Mouse (Mus musculus) MN1 (cell line): ENCODE data around the gene Chrne.
A peak's percentile ranks its signal among the peaks of the same experiment; 100 is the strongest.

Experiments used
- DNase-seq: peaks from one replicate; pipeline ENCODE4 v3.0.0-alpha.2; 2016; ENCODE audit warnings: low spot score

Chrne gene

DNA sequence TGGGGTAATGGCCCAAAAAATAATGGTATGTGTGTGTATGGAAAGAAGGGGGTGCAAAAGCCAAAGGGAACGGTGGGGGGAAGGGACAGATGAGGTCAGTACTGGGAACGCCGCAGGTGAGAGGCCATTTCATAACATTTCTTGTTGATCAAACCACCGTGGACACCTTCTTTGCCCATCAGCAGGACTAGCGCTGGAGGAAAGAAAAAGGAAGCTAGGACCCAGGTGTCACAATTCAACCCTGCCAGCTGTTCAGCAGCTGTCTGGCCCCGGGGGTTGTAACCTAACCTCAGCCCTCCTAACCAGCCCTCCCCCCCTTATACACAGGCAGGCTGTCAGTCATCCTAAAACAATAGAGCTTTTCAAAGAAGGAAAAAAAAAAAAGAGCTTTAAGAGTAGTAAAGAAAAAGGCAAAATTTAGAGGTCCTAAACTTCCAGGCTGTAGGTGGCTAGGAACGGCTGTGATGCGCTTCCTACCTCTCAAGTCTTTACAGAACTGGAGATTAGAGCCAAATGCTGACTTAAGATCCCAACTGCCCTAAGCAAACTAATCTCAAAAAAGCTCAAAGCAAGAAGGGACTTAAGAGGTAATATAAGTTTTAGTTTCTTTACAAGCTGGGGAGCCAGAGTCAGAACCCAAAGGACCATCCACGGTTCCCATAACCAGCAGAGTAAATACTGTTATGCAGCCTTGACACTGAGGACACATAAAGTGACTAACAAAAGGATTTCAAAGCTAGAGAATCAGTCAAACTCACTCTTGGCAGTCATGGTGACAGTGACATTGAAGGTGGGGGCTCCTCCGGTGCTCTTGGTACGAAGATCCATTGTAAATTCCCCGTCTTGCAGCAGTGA, 33.2 kb upstream of the Chrne start:
- no peak for DNase-seq

DNA sequence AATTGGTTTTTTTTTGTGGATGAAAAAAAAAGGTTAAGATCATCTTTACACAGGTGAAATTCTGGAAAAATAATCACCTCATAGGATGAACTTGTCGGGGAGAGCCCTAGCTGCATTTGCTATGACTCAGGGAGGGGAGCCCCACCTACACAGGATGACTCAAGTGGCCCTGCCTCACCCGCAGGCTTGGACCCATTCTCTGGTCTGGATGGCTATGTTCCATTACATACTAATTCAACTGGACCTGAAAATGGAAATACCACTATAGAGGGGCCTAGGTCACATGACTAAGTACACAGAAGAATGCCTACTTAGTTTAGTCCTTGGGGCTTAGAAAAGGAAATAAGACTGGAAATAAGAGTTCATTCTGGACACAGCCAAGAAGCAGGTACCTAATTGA, 32.4 kb upstream of the Chrne start:
- DNase-seq: no peak

DNA sequence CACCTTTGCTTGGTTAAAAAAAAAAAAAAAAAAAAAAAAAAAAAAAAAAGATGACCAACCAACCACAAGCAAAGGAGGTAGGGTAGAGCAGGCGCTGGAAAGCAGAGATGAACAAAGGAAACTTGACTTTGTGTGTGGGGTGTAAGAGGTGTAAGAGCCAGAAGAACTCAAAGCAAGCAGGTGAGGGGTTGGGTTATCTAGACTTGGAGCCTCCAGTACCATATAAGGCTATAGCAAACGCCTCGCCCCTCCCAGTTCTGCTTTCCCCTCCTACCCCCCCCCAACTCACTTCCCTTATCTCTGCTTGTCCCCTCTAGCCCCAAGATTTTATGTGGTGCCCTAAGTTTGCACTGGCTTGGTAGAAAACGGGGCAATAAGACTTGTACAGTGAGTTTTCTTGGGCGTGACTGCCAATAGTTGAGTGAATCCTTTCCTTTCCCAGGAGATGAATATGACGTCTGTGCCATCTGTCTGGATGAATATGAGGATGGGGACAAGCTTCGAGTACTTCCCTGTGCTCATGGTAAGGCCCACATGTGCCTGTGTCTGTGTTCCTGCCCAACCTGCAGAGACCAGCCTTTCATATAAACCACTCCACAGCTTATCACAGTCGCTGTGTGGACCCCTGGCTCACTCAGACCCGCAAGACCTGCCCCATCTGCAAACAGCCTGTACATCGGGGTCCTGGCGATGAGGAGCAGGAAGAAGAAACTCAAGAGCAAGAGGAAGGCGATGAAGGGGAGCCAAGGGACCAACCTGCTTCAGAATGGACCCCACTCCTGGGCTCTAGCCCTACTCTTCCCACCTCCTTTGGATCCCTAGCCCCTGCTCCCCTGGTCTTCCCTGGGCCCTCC, 31.5 kb upstream of the Chrne start:
- no peak for DNase-seq

DNA sequence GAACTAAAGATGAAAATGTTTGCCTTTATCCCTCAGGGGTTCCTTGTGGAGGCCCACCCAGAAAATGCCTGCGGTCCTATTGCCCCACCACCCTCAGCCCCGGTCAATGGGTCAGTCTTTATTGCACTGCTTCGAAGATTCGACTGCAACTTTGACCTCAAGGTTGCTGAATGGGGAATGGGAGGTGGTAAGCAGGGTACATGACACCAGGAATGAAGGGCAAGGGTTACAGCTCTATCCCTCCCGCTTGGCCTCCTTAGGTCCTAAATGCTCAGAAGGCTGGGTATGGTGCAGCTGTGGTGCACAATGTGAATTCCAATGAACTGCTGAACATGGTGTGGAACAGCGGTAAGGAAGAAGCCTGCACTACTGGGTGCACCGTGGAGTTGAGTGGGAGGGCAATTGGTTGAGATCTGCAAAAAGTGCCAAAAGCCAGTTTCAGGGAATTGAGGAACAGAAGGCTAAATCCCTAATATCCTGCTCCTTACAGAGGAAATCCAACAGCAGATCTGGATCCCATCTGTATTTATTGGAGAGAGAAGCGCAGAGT, 30.2 kb upstream of the Chrne start:
- no peak for DNase-seq

DNA sequence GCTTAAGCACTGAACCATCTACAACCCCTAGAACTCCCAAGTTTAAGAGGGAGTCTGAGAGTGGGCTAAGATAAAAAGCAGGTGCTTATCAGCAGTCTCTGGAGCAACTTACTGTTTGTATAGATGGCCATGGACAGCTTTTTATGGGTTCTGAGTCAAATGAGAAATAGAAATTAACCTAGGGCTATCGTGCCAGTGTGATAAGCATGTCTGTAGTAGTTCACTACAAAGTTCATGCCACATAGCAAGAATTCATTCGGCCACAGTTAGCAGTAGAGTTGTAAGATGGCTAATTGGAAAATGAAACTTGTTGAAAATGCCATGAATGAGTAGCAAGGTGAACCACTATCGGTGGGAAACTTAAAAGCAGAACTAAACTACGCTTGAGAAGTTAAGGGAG, 29.5 kb upstream of the Chrne start:
- DNase-seq: no peak

DNA sequence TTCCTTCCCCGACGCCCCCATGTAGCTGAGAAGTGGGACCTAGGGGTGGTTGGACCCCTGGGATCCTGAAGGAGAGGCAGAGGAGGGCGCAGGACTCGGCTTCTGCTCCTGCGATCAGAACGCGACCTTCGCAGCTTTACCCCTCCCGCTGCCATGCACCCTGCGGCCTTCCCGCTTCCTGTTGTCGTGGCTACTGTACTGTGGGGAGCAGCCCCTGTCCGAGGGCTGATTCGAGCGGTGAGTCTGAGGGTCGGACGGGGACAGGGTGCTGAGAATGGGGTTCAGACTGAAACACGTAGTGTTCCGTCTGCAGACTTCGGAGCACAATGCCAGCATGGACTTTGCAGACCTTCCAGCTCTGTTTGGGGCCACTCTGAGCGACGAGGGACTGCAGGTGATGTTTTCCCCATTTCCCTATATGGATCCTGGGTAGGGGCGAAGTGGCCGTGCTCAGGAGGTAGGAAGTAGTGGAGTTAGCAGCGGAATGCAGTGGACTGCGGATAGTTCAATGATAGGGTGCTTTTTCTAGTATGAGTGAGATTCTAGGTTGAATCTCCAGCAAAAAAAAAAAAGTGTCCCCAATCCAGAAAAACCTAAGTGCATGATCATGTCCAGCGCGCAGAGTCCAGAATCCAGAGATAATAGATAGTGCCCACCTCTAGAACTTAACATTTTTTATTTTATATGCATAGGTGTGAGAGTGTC, 28.9 kb upstream of the Chrne start:
- no peak for DNase-seq

DNA sequence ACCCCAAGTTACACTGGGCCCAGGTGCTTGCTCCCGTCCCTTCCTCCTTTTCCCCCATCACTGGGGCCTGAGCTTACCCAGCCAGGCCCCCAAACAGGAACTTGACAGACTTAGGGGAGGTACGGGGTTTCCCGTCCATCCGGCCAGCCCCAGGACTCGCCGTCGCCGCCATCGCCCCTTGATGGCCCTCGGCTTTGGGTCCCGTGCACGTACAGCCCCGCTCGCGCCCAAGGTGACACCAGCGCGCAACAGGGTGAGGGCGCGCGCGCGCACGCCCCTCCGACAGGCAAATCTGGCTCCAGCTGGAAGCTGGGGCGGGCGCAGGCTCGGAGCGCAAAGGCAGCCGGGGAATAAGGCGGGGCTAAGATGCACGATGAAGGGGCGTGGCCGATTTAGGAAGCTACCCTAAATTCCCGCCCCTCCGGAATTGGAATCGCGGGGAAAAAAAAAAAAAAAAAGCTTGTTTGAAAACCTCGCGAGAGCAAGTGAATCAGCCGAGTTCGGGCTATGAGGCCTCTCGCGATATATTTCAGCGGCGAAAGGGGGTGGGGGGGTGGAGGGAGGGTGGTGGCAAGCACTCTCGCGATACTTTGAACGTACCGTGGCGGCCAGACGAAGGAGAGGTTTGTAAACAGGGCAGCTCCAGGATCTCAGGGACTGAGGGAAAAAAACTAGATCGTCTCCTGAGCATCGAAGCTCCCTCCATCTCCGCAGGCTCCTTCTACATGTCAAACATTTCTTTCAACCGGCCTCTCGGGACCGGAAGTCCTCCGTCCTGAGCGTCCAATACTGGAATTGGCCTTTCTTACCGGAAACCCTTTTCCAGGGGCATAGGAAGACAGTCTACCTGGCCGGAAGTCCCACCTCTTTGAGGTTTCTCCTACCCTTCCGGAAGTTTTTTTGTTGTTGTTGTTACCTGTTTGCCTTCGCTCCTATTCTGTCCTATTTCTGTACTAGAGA, 28.0 kb upstream of the Chrne start, which contains the start of the genes Rnf167 and Slc25a11:
Gene Rnf167 (plus strand): TSS at position 545 of the 960 bp plus-strand sequence.
Gene Slc25a11 (minus strand): TSS at position 789 of the 960 bp plus-strand sequence.
- DNase-seq: peak; percentile 99

DNA sequence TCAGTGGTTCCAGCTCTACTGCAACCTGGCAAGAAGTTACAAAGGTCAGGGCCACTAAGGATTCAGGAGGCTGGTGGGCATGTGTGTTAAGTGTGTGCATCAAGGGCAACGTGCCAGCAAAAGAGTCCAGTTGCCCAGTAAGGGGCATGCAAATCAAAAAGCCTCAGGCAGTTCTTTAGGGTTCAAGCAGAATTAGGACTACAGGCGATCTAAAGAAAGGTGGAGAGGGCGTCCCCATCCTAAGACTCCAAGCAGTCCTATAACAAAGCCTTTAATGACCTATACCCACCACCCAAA, 27.2 kb upstream of the Chrne start:
- DNase-seq: no peak

DNA sequence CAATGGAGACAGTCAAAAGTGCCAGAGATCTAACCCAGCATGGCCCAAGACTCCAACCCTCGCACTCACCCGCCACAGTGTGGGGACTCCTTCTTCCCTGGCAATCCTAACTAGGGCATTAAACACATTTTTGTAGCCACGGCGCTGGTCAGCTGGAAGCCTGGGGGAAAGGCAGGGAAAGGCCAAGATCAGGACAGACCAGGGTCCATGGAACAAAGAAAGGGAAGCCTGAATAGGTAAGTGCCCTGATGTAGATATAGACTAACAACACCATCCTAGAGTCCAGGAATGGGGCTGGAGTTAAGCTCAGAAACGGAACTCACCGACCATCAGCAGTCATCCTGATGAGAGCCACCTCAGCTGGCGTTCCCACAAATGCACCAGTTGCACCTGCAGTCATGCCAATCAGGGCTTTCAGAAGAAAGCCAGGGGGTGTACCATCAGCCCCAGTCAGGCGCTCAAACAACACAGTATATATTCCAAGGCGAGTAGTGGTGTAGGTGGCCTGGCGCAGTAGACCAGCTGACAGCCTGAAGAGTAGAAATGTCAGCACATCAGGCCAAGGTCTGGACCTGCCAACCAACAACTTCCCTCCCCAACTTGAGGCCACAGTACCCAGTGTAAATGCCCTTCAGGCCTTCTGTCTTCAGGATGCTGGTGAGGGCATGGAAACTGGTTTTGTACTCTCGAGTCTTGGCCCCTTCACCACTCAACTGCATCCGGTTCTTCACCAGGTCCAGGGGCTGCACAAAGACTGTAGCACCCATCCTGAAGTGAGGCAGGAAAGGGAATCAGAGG, 26.6 kb upstream of the Chrne start:
- DNase-seq: no peak

DNA sequence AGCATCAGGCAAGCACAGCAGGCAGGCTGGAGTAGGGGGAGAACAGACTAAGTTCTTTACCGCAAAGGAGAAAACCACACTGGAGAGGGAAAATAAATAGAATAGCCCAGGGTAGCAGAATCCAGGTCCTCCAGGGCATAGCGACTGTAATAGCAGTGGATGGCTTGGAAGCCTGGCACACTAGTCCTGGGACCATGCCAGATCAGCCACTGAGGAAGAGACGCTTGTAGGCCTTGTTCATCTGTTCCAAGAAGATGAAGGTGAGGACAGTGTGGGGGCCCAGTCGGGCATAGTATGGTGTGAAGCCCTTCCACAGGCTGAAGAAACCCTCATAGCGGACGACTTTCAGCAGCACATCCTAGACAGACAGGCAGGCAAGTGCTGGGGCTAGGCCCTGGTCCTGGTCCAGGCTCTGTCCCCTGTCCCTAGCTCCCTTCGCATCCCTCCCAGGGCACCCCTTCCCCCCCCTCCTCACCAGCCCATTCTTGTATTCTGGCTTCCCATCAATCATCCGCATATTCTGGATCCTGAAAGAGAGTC, 25.6 kb upstream of the Chrne start:
- no peak for DNase-seq

DNA sequence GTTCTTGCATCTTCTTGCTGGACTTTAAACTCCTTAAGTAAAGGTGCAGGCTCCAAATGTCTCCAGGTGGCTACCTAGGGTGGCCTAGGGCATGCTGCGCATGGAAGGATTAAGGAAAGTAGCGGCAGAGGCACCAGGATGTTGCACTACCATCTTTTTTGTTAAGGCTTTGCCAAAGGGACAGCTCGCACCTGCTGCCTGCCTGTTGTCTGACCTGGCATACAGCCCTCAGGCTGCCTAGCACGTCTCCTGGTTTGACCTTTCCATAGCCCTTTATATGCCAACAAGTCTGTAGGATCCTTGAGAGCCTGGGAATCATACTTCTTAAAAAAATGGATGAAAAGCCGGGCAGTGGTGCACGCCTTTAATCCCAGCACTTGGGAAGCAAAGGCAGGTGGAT, 24.0 kb upstream of the Chrne start:
- no peak for DNase-seq

DNA sequence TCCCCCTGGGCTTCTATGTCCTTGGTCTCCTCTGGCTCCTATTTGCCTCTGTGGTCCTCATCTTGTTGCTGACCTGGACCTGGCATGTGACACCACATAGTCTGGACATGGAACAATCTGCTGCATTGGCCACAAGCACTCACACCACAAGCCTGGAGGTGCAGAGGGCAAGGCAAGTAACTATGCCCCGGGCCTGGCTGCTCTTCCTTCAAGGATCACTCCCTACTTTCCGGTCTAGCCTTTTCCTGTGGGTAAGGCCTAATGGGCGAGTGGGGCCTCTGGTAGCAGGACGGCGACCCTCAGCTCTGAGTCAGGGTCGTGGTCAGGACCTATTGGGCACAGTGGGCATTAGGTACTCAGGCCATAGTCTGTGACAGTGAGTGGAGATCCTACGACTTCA, 22.2 kb upstream of the Chrne start:
- DNase-seq: no peak

DNA sequence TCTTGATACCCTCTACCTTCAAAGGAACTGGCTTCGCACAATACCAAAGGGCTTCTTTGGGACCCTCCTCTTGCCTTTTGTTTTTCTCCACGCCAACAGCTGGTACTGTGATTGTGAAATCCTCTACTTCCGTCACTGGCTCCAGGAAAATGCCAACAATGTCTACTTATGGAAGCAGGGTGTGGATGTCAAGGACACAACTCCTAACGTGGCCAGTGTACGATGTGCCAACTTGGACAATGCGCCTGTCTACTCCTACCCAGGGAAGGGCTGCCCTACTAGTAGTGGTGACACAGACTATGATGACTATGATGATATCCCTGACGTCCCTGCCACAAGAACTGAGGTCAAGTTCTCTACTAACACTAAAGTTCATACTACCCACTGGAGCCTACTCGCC, 21.0 kb upstream of the Chrne start:
- no peak for DNase-seq

DNA sequence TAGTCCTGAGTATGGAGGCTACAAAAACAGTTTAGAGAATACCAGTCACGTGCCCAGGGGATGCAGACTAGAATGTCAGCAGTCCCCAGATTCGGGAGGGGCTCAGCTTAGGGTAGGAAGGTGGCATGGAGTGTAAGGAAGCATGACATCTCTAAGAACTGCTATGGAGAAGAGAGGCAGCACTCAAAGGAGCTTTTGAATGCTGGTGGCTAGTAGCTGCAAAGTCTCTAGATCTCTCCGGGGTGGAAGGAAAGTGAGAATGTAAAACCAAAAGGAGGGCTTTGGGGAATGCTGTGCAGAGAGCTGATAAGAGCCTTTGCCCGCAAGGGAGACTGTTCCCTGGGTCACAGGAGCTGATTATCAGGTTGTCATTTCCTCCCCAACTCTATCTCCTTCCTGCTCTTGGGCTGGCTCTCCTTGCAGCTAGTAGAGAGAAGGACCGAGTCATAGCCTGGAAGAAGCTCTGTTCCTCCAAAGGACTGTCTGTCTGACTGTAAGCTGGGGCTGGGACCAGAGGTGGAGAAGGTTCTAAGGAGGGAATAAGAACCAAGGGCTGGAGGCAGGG, 19.8 kb upstream of the Chrne start, which contains the start of gene Gp1ba:
Gene Gp1ba (plus strand): TSS at position 409 of the 565 bp plus-strand sequence.
- no peak for DNase-seq

DNA sequence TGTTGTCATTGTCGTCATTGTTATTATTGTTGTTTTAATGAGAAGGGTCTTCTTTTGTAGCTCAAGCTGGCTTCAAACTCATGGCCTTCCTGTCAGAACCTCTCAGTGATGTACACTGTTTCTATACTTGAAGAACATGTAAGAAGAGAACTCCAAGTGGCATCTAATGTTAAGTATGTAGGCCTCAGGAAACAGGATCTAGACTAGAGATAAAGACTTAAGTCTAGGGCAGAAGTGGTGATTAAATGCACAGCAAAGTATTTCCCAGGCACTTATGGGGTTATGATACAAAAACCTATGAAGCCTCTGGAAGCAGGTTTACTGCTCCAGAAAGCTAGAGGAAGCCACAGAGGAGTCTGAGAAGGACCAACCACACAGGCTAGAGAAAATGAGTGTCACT, 19.3 kb upstream of the Chrne start:
- DNase-seq: no peak

DNA sequence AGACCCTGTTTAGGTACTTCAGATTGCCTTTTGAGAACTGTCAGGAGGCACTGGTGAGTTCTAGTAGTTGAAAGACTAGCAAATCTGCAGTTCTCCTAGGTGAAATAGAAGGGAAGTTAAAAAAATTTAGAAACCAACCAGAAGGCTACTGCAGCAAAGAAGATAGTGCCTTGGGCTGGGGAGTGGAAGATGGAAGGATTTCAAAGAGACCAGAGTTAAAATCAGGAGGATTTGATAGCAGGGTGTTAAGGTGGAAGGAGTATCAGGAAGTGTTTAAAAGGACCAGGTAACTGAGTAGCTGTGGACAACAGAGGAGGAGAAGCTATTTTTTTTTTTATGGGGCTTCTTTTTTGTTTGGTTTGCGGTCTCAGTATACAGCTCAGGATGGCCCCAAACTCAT, 18.7 kb upstream of the Chrne start:
- DNase-seq: no peak

DNA sequence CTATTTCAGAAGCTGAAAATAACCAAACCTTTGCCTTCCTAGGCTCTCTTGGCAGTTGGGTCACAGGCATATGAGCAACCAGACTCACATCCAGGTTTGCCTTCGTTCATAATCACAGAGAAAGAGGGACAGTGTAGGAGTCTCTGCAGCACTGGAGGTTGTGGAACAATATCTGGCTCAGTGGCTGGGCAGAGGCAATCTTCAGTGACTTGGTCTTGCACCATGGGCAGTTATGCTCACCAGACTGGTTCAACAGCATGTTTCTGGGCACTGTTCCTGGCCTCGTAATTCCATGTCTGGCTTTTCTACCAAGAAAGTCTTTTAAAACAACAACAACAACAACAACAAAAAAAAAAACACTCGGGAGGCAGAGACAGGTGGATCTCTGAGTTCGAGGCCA, 16.6 kb upstream of the Chrne start:
- DNase-seq: no peak

DNA sequence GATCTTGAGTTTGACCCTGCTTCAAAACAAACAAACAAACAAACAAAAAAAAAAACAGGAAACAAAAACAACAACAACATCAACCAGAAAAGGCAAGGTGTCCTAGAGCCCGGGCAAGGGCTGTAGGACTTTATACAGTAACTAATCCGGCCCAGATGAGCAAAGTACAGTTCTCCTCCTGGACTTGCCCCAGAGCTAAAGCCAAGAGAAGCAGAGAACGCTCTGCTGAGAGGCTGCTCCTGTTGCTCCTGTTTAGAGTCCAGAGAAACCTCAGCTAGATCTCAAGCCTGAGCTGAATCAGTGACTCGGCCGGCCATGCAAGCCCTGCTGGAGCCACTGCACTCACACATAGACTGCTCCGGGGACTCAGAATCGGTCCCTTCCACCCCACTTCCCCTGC, 11.1 kb upstream of the Chrne start:
- DNase-seq: no peak

DNA sequence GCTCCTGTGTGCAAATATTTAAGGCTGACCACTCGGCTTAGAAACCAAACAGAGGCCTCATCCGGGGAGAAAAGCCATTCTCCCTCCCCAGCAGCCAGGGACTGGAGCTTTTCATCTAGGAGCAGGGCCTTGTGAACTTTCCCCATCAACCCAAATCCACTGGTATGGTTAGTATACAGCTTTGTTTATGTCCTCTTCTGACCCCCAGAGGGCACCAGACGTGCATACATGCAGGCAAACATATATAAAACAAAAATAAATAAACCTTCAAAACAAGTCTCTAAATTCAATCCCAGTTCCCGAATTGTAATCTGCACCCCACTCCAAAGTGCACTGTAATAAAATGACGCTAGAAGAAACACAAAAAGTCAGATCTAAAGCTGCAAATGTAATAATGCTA, 10.5 kb upstream of the Chrne start:
- DNase-seq: no peak

DNA sequence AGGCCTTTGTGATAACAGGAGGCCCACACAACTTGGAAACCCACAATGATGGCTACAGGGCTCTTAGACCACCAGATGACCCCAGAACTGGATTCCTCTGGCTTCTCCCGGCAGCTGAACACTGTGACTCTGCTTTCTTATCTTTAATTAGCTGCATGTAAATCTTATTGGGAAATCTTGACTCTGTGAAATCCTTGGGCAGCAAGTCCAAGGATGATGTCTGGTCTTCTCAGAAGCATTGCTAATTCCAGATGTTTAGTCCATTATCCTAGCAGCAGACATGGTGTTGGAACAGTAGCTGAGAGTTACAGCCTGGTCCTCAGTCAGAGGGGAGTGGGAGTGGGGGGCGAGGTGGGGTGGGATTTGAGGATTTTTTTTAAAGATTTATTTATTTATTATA, 9.4 kb upstream of the Chrne start:
- DNase-seq: peak; percentile 52
